Mouse (Mus musculus): ENCODE data around the gene Nid1.
"Not testable (repeated sequence)": the region's sequence is repeated elsewhere in the genome, so short reads cannot be mapped to it uniquely, and the experiment has no call there.

Gene Nid1

DNA sequence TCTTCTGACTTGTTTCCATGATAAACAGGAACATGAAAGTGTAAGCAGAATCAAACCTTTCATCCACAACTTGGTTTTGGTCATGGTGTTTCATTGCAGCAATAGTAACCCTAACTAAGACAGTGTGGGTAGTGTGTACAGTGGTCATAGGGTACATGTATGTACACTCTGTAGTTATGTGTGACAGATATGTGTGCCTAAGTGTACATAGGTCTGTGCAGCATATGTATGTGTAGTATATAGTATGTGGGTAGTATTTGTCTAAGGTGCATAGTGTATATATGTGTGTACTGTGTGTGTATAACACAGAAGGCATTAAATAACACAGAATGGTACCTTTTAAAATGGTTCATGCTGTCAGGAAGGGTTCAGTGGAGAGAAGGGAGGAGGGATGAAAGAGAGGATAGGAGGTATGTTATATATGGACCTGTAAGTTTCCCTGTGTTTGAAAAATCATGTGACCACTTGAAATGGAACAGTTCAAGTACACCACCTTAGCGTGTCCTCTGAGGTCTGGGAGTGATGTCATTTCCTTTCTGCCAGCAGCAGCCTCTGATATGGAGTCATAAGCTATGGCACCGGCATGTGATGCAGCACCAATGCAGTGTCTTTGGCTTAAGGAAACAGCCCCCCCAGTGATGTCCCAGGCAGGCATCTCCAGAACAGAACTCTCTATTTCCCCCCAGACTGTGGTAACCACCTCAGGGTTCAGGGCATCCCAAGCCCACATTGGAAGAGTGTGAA lies 100.1 kb downstream of the Nid1 start:
- in situ Hi-C loops (cut with MboI; ENCODE audit: low sequenced_read_pairs), result no loop called here

DNA sequence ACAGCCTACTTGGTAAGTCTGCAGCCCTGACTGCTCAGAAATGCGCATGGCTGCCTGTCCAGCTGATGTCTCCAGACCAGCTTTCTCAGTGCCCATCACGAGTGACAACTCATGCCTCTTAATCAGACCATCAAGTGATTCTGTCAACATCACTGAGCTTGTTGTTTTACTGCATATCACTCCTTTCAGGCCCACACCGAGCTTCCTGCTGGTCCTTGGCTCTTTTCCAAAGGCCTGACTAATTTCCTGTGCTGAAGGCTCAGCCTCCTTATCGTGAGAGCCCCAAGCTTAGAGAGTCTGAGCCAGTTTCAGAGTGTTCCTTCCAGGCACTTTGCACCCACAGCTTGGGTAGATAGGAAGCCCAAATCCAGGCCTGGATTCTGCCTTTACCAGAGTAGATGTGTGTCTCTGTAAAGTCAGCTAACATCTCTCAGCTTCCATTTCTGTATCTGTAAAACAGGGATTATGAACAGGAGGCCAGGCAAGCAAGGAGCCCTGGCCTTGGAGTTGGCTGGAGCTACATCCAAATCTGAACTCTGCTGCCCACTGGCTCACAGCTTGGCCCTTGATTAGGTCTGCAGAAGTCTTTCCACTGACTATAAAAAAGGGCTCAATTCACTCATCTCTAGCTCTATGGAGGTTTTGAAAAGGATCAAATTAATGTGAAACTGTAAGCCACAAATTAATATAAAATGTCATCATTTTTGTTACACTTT lies 101.4 kb downstream of the Nid1 start:
- in situ Hi-C loops (cut with MboI; ENCODE audit: low sequenced_read_pairs), result no loop called here

DNA sequence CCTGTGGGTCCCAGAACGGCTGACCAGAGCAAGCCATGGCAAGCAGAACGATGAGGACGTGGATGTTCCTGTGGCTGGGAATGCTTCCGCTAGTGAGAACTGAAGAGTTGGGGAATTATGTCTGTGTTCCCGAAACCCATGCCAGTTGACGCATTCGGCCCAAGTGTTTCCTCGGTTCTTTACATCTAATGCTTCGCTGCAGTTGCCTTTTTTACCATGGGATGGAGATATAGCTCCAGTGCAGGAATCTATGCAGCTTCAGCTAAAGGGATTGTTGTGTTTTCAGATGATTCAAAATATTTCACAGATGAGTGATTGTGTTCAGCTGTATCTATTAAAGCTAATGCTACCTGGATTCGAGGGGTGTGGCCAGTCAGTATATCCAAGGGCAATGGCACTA lies 105.7 kb downstream of the Nid1 start:
- in situ Hi-C loops (cut with MboI; ENCODE audit: low sequenced_read_pairs), result not testable (repeated sequence)

DNA sequence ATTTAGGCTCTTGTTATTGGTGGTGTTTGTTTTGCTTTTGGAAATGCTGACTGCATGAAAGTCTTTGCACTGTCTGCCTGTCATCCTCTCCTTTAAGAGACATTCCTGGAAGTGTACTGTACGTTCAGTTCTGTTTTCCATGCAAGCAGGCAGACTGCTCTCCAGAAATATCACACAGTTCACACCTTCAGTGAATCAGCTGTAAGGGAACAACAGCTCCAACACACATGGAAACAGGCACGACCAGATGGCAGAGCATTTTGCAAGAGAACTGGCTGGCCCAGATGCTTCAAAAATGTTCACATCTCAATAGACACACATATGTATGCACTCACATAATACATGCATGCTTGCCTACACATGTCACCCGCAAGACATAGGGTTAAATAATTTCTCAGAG lies 109.4 kb downstream of the Nid1 start:
- in situ Hi-C loops (cut with MboI; ENCODE audit: low sequenced_read_pairs), result no loop called here

DNA sequence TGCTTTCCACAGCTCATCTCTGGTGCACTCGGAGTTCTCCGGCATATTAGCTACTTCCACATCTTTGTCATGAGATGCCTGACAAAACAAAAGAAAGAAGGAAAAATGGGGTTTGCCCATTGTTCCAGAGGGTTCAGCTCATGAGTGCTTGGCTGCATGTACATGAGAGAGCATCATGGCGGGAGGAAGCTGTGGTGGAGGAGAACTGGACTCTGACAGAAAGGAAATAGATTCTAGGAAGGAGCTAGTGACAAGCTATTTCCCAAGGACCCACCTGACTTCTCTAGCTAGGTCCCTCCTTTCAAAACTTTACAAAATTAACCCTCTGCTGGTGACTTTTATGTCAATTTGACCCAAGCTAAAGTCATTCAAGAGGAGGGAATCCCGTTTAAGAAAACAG lies 110.5 kb downstream of the Nid1 start:
- in situ Hi-C loops (cut with MboI; ENCODE audit: low sequenced_read_pairs), result no loop called here

DNA sequence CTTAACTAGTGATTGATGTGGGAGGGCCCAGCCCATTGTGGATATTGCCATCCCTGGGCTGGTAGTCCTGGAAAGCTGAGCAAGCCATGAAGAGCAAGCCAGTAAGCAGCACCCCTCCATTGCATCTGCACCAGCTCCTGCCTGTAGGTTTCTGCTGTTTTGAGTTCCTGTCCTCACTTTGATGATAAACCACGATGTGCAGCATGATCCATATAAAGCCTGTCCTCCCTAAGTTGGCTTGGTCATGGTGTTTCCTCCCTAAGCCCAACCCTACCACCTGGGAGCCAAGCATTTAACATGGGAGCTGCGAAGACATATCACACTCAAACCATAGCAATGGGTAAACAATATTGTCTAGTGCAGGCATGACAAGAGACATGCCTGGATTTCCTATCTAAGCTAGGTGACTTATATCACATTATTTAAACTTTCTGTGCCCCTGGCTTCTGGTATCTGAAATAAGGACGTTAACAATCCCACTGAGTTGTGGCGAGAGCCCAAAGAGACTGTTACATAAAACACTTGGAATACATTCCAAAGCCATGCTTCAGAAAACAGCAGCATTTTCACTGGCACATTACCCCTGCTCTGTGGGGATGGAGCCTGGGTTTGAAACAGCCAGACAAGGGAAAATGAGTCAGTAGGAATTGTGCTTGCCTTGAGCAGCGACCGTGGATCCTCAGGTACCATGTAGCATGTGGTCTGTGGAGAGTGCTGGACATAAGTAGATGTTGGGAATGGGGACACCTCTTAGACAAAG lies 111.3 kb downstream of the Nid1 start:
- in situ Hi-C loops (cut with MboI; ENCODE audit: low sequenced_read_pairs), result no loop called here

DNA sequence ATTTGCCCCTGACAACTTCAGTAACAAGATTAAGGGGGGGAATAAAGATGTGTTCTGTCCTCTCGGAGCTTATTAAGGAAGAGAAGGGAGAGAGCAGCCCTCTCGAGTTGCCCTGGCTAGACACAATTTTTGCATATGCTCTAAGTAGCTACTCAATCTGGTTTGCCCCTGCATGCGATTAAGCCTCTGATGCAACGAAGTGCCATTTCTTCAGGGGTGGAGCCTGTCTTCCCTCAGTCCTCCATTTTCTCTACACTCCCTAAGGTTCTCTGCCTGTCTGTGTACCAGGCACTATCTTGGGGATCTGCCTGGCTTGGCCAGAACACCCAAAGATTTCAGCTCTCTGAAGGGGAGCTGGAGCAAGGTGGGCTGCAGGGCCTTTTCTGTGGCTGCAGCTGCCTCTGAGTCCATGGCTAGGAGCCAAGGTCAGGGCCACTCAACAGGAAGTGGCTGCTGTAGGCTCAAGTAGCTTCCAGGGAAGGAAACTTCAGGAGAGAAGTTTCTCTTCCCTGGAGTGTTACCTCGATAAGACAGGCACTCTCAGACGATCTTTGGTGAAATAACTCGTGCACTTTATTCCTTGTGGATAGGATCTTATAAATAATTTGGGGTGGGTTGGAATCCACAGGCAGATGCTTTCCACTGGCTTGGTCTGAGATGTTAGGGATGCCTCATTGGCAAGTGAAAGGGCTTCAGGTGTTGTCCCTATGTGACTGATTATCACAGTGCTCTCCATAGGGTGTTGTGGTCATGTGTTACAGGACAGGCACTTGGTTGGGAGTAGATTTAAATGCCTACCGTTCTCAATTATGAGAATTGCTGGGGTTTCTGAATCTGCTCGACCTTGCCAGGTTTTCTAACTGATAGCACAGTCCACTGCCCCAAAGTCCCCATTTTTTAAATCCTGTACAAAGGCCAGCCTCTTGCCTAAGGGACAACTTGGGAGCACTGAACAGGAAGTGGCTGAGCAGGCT lies 112.6 kb downstream of the Nid1 start:
- in situ Hi-C loops (cut with MboI; ENCODE audit: low sequenced_read_pairs), result no loop called here

DNA sequence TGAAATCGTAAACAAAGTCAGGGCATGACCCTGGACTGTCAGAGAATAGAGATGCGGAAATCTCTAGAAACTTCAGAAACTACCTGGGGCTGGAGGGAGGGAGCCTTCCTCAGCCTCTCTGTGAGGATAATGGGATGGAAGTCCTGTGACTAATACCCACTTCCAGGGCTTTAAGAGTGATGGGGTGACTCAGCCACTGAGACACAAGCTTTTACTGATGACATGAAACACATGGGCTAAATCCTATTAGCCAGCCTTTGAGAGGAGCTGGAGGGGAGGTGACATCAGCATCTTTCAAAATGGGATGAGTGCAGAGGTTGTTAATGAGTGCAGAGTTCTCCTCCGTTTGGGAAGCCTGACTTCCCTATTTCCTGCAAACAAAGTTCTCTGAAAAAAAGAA lies 114.7 kb downstream of the Nid1 start:
- in situ Hi-C loops (cut with MboI; ENCODE audit: low sequenced_read_pairs), result no loop called here

DNA sequence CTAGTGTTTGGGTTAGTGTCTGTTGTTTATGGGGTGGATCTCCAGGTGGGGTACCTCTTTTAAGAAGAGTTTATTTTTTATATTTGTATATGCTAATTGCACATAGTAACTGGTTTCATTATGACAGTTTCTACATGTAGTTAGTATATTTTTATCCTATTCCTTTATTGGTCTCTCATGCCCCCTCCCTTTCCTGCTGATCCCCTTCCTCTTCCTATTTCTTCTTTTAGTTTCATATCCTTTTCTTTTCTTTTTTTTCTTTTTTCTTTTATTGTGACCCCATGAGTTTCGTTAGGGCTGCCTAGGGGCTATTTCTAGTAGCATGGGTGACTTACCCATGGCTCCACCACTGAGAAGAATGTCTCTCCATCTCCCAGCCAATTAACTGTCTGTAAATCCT lies 116.3 kb downstream of the Nid1 start:
- in situ Hi-C loops (cut with MboI; ENCODE audit: low sequenced_read_pairs), result no loop called here

DNA sequence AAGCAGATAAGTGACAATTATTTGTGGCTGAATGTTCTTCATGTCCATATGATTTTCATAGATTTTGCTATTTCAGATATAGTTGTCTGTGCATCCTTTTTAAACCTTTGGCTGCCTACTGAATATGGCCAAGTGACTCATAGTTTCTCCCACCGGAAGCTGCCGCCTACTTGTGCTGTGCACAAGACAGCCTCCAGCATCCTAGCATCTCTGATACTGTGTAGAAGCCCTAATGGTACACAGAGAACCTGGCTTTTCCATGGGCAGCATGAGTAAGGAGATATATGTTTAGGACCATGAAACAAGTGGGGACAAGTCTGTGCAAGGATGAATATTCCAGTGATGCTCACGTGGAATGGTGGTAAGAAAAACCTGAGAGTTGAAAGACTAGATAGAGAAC lies 117.8 kb downstream of the Nid1 start:
- in situ Hi-C loops (cut with MboI; ENCODE audit: low sequenced_read_pairs), result no loop called here

DNA sequence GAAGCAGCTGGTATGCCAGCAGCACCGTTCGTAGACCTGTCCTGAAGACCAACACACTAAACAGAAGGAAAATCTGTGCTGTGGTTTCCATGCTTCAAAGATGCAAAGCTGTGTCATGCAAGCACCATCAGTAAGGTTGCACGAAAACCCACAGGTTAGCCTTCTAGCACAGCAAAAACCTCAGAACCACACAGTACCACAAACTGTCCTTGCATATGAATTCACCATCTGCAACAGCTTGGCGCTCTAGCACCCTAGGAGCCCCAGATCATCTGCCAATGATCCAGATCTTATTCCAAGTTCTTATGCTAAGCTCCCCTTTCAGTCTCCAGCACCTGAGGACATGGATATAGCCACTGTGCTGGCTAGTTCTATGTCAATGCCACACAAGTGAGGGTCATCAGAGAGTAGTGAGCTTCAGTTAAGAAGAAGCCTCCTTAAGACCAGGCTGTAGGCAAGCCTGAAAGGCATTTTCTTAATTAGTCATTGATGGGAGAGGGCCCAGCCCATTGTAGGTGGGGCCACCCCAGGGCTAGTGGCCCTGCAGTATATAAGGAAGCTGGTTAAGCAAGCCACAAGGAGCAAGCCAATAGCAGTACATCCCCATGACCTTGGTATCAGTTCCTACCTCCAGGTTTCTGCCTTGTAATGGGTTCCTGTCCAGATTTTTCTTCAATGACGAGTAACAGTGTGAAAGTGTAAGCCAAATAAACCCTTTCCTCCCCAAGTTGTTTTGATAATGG lies 119.8 kb downstream of the Nid1 start:
- in situ Hi-C loops (cut with MboI; ENCODE audit: low sequenced_read_pairs), result no loop called here

DNA sequence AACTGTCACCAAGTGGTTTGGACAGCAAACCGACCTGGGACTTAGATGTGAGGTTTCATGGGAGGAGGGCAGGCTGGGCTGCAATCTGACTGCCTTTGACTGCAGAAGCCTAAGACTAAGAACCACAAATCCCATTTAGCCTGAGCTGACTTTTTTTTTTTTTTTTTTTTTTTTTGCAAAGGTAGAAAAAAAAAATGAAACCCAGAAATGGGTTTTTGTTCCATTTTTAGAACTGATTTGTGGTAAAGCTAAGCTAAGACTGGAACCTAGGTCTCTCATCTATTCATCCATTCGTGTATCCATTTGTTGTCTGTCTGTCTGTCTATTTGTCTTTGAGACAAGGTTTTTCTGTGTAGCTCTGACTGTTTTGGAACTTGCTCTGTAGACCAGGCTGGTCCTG lies 120.9 kb downstream of the Nid1 start:
- in situ Hi-C loops (cut with MboI; ENCODE audit: low sequenced_read_pairs), result no loop called here

DNA sequence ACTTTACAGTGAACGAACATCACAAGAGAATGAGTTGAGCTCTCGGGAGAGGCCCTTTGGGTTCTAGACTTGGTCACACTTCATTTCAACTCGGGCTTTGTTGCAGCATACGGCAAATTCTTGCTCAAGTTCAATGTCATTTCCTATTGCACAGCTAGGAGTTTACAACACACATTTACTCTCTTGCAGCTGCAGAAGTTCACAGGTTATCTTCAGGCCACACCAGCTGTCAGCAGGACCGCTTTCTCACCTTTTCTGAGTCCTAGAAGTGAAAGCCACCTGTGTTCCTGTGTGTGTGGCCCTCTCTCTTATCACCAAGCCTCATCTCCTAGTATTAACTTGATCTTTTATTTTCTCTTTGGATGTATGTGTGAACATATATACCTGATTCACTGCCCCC lies 121.5 kb downstream of the Nid1 start:
- in situ Hi-C loops (cut with MboI; ENCODE audit: low sequenced_read_pairs), result no loop called here

Measured in CH12F3 (cell line).